Mouse (Mus musculus): ENCODE data around the gene Dnajb12.
"Not testable (repeated sequence)": the region's sequence is repeated elsewhere in the genome, so short reads cannot be mapped to it uniquely, and the experiment has no call there.

Dnajb12 gene

GRCm38 (mm10) chr10:59868266-59868665 is 11.1 kb upstream of the Dnajb12 start:
- intact Hi-C loops (cut with DNase I) = loop anchor here (5.0 to 10.0 kb wide), 4 partner anchors 163 to 561 kb away; partner anchors contain the start of gene Micu1

DNA sequence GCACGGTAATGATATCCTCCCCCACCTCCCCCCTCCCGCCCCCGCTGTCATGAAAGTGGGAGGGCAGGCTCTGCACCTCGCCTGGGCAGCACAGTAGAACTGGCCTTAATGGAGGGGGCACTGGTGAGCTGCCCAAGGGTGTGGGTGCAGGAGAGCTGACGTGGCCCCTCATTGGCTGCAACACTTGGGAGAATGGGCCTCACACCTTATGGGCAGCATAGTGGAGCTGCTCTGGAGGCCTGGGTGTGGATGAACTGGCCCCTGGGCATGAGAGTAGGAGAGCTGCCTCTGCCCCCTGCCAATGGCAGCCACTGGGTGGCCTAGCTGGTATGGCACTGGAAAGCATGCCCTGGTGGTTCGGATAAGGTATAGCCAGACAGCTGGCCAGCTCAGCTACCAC is 9.3 kb upstream of the Dnajb12 start:
- intact Hi-C loops (cut with DNase I) = no loop called here

GRCm38 (mm10) chr10:59872651-59873050 is 6.7 kb upstream of the Dnajb12 start:
- intact Hi-C loops (cut with DNase I) = not testable (repeated sequence)

GRCm38 (mm10) chr10:59873206-59873605 is 6.2 kb upstream of the Dnajb12 start:
- intact Hi-C loops (cut with DNase I) = no loop called here

DNA sequence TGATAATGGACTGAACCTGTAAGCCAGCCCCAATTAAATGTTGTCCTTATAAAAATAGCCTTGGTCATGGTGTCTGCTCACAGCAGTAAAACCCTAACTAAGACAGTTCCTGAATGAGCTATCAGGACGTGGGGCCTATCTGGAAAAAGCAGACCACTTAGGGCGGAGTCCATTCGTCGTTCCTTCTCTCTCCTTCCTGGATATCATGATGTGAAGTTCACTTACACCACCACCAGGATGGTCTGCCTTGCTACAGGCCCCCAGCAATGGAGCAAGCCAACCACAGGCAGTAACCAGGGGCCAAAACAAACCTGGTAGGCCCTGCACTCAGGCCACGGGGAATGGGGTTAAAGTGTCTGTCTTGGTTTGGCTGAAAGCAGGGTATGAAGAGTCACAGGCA is 5.7 kb upstream of the Dnajb12 start:
- intact Hi-C loops (cut with DNase I) = no loop called here

DNA sequence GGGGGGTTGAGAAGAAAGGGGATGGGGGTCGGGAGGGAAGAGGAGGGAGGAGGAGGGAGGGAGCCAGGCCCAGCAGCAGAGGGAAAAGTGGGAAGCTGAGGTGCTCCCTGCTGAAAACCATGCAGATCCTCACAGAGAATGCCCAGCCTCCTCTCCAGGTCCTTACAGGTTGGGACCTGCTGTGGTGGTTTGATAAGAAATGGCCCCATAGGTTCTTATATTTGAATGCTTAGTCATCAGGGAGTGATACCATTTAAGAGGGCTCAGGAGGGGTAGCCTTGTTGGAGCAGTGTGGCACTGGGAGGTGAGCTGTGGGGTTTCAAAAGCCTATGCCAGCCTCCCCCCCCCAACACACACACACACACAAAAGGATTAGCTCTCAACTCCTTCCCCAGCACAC is 4.0 kb upstream of the Dnajb12 start:
- intact Hi-C loops (cut with DNase I) = no loop called here

GRCm38 (mm10) chr10:59876698-59877097 is 2.7 kb upstream of the Dnajb12 start:
- intact Hi-C loops (cut with DNase I) = not testable (repeated sequence)

DNA sequence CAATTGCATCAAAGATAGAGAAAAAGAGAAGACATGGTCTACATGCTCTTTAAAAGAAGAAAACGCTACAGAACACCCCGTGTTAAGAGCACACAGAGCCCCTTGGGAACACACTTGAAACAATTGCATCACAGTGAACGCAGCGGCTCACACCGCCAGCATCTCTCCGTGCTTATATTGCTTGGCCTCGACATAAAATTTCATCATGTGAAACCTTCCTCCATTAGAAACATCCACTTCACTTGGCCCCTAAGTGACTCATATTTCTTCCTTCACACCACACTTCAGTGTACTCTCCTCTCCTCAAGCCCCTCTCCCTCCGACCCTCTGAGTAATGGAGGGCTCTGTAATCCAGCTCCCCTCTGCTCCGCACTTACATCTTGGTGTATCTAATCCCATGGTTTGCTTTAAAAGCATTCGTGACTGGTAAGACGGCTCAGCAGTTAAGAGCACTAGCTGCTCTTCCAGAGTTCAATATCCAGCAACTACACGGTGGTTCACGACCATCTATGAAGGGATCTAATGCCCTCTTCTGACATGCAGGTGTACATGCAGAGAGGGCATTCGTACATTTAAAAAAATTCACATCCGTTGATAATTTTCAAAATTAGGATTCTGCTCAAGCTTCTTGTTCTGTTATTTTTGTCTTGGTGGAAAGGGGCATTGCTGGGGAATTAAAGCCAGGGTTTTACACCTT is 1.8 kb upstream of the Dnajb12 start:
- intact Hi-C loops (cut with DNase I) = no loop called here

DNA sequence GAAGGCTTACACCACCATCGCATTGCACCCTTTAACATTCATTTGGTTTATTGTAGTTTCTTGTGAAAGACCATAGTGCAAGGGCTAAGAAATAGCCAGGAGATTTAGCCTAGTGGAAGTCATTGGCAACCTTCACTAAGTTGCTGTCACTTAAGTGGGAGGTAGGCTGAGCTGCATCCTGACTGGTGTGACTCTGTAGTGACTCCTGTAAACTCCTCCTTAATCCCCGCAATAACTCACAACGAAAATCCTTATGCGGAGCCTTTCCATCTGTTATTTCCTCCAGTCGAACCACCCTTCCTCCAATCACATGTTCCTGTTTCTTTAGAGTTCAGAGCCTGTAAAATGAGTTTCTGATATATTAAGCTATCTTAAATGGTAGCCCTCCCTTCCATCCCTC is 533 bp upstream of the Dnajb12 start:
- intact Hi-C loops (cut with DNase I) = no loop called here

DNA sequence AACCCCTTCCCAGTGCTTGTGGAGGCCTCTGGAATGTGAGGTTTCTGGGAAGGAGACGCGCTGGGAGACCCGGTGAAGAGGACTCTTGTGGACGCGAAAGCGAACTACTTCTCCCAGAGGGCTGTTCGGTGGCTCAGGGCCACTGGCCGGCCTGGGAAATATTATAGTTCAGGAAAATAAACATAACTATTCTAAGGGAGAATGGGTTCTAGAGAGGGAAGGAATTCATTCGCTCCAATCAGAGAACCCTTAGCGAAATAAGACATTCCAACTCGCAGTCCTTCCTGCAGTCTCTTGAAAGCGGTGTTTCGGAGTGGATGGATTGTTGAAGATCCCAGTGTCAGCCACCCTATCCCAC is 652 bp downstream of the Dnajb12 start:
- intact Hi-C loops (cut with DNase I) = no loop called here

GRCm38 (mm10) chr10:59880837-59881236 is 1.5 kb downstream of the Dnajb12 start:
- intact Hi-C loops (cut with DNase I) = no loop called here

DNA sequence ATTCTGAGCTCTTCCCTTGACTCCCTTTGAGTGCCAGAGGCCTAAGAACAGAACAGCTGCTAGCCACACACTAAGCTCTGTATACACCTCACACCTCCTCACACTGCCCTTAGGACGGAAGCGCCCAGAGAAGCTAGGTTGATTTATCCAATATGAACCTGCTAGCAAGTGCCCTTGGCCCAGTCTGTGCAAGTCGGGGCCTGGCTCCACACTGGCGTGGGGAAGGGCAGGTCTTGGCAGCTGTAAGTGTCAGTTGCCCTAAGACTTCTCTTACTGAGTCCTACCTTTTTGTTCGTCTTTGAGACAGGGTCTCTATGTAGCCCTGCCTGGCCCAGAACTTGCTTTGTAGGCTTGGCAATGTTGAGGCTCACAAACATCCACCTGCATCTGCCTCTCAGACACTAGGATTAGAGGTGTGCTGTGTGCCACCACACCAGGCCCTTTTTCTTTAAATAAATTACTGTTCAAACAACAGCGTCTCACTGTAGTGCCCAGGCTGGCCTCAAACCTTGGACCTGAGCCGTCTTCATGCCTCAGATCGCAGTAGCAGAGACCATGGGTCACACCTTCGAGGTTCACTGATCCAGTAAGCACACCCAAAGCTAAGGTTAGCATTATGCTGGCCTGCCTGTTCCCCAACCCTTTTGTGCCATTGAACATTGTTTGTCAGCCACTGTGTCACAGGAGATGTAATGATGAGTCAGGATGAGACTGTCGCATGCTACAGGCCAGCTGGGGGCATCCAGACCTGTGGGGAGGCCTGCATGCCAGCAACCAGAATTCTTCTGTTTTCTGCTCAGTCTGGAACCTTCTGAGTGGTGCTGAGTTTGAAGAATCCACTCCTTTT is 5.2 kb downstream of the Dnajb12 start:
- intact Hi-C loops (cut with DNase I) = no loop called here

DNA sequence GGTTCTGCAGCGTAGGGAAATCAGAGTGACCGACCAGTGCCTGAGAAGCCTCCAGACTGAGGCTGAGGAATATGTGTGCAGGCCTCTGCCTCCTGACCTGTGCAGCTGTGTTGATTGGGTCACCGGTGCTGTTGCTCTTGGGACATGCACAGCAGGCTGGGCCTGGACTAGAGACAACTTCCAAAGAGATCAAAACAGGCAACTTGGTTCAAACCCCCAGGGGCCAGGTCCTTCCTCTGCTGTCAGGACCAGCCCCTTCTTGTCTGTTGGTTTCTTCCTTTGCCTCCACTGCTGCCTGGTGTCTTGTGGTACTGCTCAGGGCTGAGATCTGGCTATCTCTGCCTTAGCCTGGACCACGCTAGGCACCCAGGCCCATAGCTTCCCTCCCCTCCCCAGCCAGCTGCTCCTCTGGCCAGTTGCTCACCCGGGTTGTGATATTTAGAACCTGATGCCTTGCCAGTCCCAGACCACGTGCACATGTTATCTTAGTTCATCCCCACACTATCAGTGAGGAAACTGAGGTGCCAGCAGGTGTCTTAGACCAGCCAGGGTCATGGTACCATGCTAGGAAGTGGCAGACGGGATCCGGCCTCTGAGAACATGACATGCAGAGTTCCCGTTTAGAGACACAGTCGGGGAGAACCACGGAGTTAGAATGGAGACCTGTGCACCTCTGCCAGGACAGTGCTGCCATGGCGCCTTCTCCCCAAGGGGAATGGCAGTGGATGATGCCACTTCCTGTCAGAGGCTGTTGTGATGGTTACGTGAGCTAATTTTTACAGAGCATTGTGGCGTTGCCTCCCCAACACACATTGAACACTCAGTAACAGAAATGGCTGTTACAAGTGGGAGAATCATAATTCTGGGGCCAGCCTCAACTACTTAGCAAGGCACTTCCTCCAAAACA is 6.1 kb downstream of the Dnajb12 start:
- intact Hi-C loops (cut with DNase I) = no loop called here

- intact Hi-C loops (cut with DNase I) = no loop called here
These were observed 6.7 kb downstream of the Dnajb12 start for GRCm38 (mm10) chr10:59886081-59886466.

- intact Hi-C loops (cut with DNase I) = no loop called here
These were observed 8.1 kb downstream of the Dnajb12 start for GRCm38 (mm10) chr10:59887432-59887831.

GRCm38 (mm10) chr10:59889339-59889738 is 10.0 kb downstream of the Dnajb12 start:
- intact Hi-C loops (cut with DNase I) = no loop called here

- intact Hi-C loops (cut with DNase I) = loop anchor here (5.0 to 10.0 kb wide), 4 partner anchors 97 to 355 kb away; no protein-coding TSS in a partner anchor
These were observed 10.8 kb downstream of the Dnajb12 start for GRCm38 (mm10) chr10:59889953-59890751.

DNA sequence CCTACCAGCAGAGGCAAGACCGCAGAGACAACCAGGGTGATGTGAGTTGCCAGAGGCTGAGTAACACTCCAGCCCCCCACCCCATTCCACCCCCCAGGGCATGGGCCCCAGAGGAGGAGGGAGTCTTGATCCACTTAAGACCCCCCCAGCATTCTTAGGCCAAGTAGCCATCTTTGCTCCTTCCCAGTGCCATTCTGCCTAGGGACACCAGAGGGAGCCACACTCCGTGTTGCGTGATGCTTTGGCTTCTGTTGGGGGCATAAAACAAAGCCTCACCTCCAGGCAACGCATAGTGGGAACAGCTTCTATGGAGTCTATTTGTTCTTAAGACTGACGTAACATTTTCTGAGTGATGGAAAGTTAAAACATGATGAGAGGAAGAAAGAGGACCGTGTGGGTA is 13.6 kb downstream of the Dnajb12 start:
- intact Hi-C loops (cut with DNase I) = loop anchor here (5.0 to 10.0 kb wide), 4 partner anchors 94 to 352 kb away; no protein-coding TSS in a partner anchor

- intact Hi-C loops (cut with DNase I) = loop anchor here (2.0 to 10.0 kb wide), 5 partner anchors 56 to 350 kb away; partner anchors contain the start of gene Ddit4
These were observed 15.2 kb downstream of the Dnajb12 start for GRCm38 (mm10) chr10:59894251-59895160.

Data from adrenal gland (tissue).